Mouse (Mus musculus): ENCODE measurements around the gene Atp4b.

GRCm38 (mm10) chr8:13388744-13389143 lies 7.9 kb downstream of the Atp4b start:
- TF ChIP-seq EP300 (IDR thresholded peaks at IDR 0.05; ENCODE audit: low read depth) (no peak), CTCF (IDR thresholded peaks at IDR 0.05; ENCODE audit: low read depth) (no peak)

All from liver, postnatal 0 days (tissue).